ENCODE assay signal across 11 mouse cellular contexts in genomic region chr19:50418962-50419720, GRCm38 (mm10).
DNase-seq lines count a peak whose midpoint lies in the region.
"Had no signal": no experiment of that assay in that cellular context is flagged by ENCODE, and none has a peak within 500 bp of the region (broad histone marks: within the 10 kb centered on the region; RNA-seq: fewer than 3 reads in every experiment).

No protein-coding gene starts in this region.

- peak; percentile 25 to 38 for DNase-seq in layer of hippocampus, adult 18-20 months (ENCODE audit: low spot score in 2 of 2)
- no peak for DNase-seq in layer of hippocampus, postnatal 36 days
- peak; percentile 53 for DNase-seq in Muller cell, postnatal 12 days (ENCODE audit: inconsistent ontology term)
- peak; percentile 5 for DNase-seq in R1 (ENCODE audit: low read depth, low spot score)
- peak; percentile 20 for DNase-seq in retina, embryonic 14.5 days (ENCODE audit: low spot score)
- no peak for DNase-seq in thymus, adult 18-20 months
- no peak for DNase-seq in layer of hippocampus, adult 8-10 months (ENCODE audit: low spot score in 2 of 2)
- DNase-seq: cerebellum, adult 11 months; cerebellum, postnatal 36 days; gastrocnemius, adult 2 months; heart, adult 11 months had no signal

Comparison
In these comparisons a context has a peak if more than half of its experiments do, and no peak if none do; other contexts are left out.
1. DNase-seq: peak in layer of hippocampus, adult 18-20 months (2 of 2), Muller cell, postnatal 12 days (single experiment), R1 (single experiment) and retina, embryonic 14.5 days (single experiment); none in layer of hippocampus, postnatal 36 days (0 of 2), thymus, adult 18-20 months (0 of 2) and layer of hippocampus, adult 8-10 months (0 of 2).